ENCODE assay signal across 8 mouse cellular contexts in the genomic region with DNA sequence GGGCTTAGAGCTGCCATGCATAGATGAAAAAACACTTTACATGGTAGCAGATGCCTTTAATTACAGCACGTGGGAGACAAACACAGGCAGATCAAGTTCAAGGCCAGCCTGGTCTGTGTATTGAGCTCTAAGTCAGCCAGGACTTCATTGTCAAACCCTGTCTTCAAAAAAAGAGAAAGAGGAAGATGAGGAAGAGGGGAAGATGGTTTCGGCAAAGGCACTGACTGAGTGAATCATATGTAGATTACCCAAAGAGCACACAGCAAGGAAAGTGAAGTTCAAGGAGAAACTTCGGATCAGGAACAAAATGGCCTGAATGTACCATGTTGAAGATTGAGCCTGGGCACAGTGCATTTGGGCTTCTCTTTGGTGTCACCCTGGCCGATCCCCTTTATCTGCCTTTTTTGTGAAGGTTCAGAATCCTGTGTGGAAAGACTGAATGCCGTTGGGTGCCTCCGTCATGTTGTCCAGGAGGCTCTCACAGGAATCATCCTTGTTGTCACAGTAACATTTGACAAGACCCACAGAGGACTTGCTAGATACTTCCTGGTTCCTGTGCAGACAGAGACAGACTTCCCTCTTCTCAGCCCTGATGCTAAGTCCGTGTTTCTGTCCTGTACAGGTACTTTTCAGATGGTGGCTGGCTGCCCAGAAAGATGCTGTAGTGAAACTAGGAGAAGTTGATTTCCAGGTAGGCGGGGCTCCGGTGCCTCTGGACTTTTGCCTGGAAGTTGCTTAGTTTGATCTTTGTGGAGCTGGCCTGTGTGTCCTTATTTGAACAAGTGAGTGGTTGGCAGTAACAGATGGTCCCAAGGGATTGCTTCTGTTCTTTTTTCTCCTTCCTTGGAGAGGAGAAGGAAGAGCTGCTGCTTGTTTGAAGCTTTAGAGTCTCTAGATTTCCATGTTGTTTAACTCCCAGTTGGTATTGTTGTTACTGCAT.
A peak's percentile ranks its signal among the peaks of the same experiment; 100 is the strongest.
DNase-seq lines count a peak whose midpoint lies in the region; ATAC-seq and TF ChIP-seq lines count a peak whose summit lies in the region.
"Had no signal": no experiment of that assay in that cellular context is flagged by ENCODE, and none has a peak within 500 bp of the region (broad histone marks: within the 10 kb centered on the region; RNA-seq: fewer than 3 reads in every experiment).

No protein-coding gene starts in this region.

- 0 out of 2 replicates have a peak, but pooled peaks cover 10% of the 10 kb centered on the region for H3K4me1 ChIP-seq in intestine, embryonic 15.5 days (replicated peaks)
- H3K4me1 ChIP-seq in lung, embryonic 14.5 days (ENCODE audit: insufficient read depth) = no peaks in the 10 kb centered on the region
- H3K4me1 ChIP-seq: neural tube, embryonic 12.5 days had no signal

- no peaks in the 10 kb centered on the region for H3K9me3 ChIP-seq in intestine, embryonic 15.5 days
- H3K9me3 ChIP-seq in lung, embryonic 14.5 days (ENCODE audit: low read depth, low read length) = no peaks in the 10 kb centered on the region
- H3K9me3 ChIP-seq: neural tube, embryonic 12.5 days had no signal

- TF ChIP-seq CTCF in lung, embryonic 14.5 days (IDR thresholded peaks at IDR 0.05; ENCODE audit: low read depth) = no peak

- H3K9ac ChIP-seq in intestine, embryonic 15.5 days = no peak overlapping the region
- no peak overlapping the region for H3K9ac ChIP-seq in lung, embryonic 14.5 days
- H3K9ac ChIP-seq: neural tube, embryonic 12.5 days had no signal

- H3K4me2 ChIP-seq in intestine, embryonic 15.5 days (replicated peaks) = no peak overlapping the region
- no peak overlapping the region for H3K4me2 ChIP-seq in lung, embryonic 14.5 days
- H3K4me2 ChIP-seq: neural tube, embryonic 12.5 days had no signal

- 77% methylated on average over 9 of the region's 9 CpGs for WGBS in intestine, embryonic 15.5 days
- 83% methylated on average over 9 of the region's 9 CpGs for WGBS in lung, embryonic 14.5 days

- H3K36me3 ChIP-seq in intestine, embryonic 15.5 days = no peaks in the 10 kb centered on the region
- H3K36me3 ChIP-seq in lung, embryonic 14.5 days (ENCODE audit: insufficient read depth) = no peaks in the 10 kb centered on the region
- H3K36me3 ChIP-seq: neural tube, embryonic 12.5 days had no signal

- no peaks in the 10 kb centered on the region for H3K27me3 ChIP-seq in intestine, embryonic 15.5 days (replicated peaks)
- H3K27me3 ChIP-seq in lung, embryonic 14.5 days (ENCODE audit: insufficient read depth, low read length) = no peaks in the 10 kb centered on the region
- H3K27me3 ChIP-seq: neural tube, embryonic 12.5 days had no signal

- peak; percentile 67 for ATAC-seq in intestine, embryonic 15.5 days
- ATAC-seq in lung, embryonic 14.5 days (ENCODE audit: insufficient read depth) = no peak

- H3K4me3 ChIP-seq in intestine, embryonic 15.5 days (replicated peaks) = no peak overlapping the region
- H3K4me3 ChIP-seq in lung, embryonic 14.5 days (ENCODE audit: low read depth, low read length) = no peak overlapping the region
- H3K4me3 ChIP-seq: neural tube, embryonic 12.5 days had no signal

- no peak overlapping the region for H3K27ac ChIP-seq in intestine, embryonic 15.5 days
- no peak overlapping the region for H3K27ac ChIP-seq in lung, embryonic 14.5 days (ENCODE audit: low read depth)
- H3K27ac ChIP-seq: neural tube, embryonic 12.5 days had no signal

- DNase-seq in ovary, postnatal 14 days (ENCODE audit: low spot score) = peak; percentile 36
- DNase-seq in ovary, adult 18-20 months (ENCODE audit: low spot score) = no peak
- DNase-seq in lung, embryonic 14.5 days = peak; percentile 50
- DNase-seq in telencephalon, adult 2 months (ENCODE audit: low read depth, low spot score) = peak; percentile 67
- DNase-seq in cerebellum, postnatal 36 days = no peak
- no peak for DNase-seq in gastrocnemius, postnatal 10 days

Comparison
In these comparisons a context has a peak if more than half of its experiments do, and no peak if none do; other contexts are left out.
1. DNase-seq: peak in ovary, postnatal 14 days (single experiment), lung, embryonic 14.5 days (single experiment) and telencephalon, adult 2 months (single experiment); none in ovary, adult 18-20 months (single experiment), cerebellum, postnatal 36 days (0 of 2) and gastrocnemius, postnatal 10 days (single experiment).